Mouse (Mus musculus) macrophage (primary cell): ENCODE data around the gene S100g. TPM values are rescaled to one million over a fixed set of nuclear protein-coding genes. Genes with fewer than 3 reads are reported as not detected.

Source experiments
- polyA plus RNA-seq: library from polyadenylated mRNA; stranded (reverse); fragments of 250-400 nt; gene quantifications from 3 replicates; pipeline ENCODE4 v1.2.4, GENCODE M21; 2018; ENCODE audit warnings: inconsistent platforms

The S100g gene
- polyA plus RNA-seq, 1 experiment from 2014 or later = not detected

Other genes with a start within 250 kb of the S100g start
- gene Rbbp7, start 204.2 kb downstream of the S100g start, polyA plus RNA-seq = 61.1 to 131 TPM (median 79.3 TPM) in 3 replicates
- gene Txlng, start 135.1 kb downstream of the S100g start, polyA plus RNA-seq = 4.8 to 6.2 TPM (median 5.8 TPM) in 3 replicates
- gene Syap1, start 76.2 kb downstream of the S100g start, polyA plus RNA-seq = 59.8 to 63.5 TPM (median 60.5 TPM) in 3 replicates
- 46.0 to 55.3 TPM (median 47.7 TPM) in 3 replicates for gene Ctps2, start 63.4 kb downstream of the S100g start, polyA plus RNA-seq